In genomic region chr13:24268355-24269099, GRCm38 (mm10) we compare ENCODE assay signal across 9 mouse cellular contexts. TPM values are rescaled to one million over a fixed set of nuclear protein-coding genes. Genes with fewer than 3 reads are reported as not detected.
A peak's percentile ranks its signal among the peaks of the same experiment; 100 is the strongest.
DNase-seq lines count a peak whose midpoint lies in the region; ATAC-seq and TF ChIP-seq lines count a peak whose summit lies in the region.
"Had no signal": no experiment of that assay in that cellular context is flagged by ENCODE, and none has a peak within 500 bp of the region (broad histone marks: within the 10 kb centered on the region; RNA-seq: fewer than 3 reads in every experiment).

No protein-coding gene starts in this region.

- TF ChIP-seq POLR2A in kidney, adult 2 months (IDR thresholded peaks at IDR 0.05; ENCODE audit: low read depth, low read length): no peak

- TF ChIP-seq CTCF in kidney, adult 2 months (conservative IDR thresholded peaks at IDR 0.05; ENCODE audit: insufficient read depth, insufficient read length, low read depth, low read length): no peak

- DNase-seq in kidney, adult 2 months: no peak
- DNase-seq in neural tube, embryonic 10.5 days (ENCODE audit: extremely low spot score, low spot score): no peak
- DNase-seq in testis, postnatal 10 days (ENCODE audit: low spot score): peak; percentile 65
- no peak for DNase-seq in right cerebral cortex, postnatal 14 days
- DNase-seq: heart, adult 2 months; kidney, postnatal 10 days had no signal

- 70% methylated on average over 14 of the region's 14 CpGs for WGBS in kidney, adult 2 months
- WGBS in kidney, embryonic 15.5 days: 67% methylated on average over 14 of the region's 14 CpGs
- WGBS in neural tube, embryonic 15.5 days: 69% methylated on average over 14 of the region's 14 CpGs
- 51% methylated on average over 14 of the region's 14 CpGs for WGBS in embryonic facial prominence, embryonic 13.5 days

- peak overlapping the region; percentile 47; the same call in 1 of the 2 replicates for H3K27ac ChIP-seq in kidney, adult 2 months (ENCODE audit: insufficient read depth, low read depth, low read length)
- no peak overlapping the region for H3K27ac ChIP-seq in kidney, embryonic 15.5 days
- H3K27ac ChIP-seq in neural tube, embryonic 15.5 days (replicated peaks): peak overlapping the region; percentile 45; the same call in 1 of the 2 replicates
- H3K27ac ChIP-seq in embryonic facial prominence, embryonic 13.5 days: peak overlapping the region; percentile 82
- H3K27ac ChIP-seq: heart, adult 2 months had no signal

- no peaks in the 10 kb centered on the region; the same call in 1 of the 2 replicates for H3K36me3 ChIP-seq in kidney, adult 2 months (ENCODE audit: control insufficient read depth, insufficient read depth, low read length)
- no peaks in the 10 kb centered on the region for H3K36me3 ChIP-seq in kidney, embryonic 15.5 days
- no peaks in the 10 kb centered on the region for H3K36me3 ChIP-seq in neural tube, embryonic 15.5 days
- H3K36me3 ChIP-seq in embryonic facial prominence, embryonic 13.5 days: peaks cover 2% of the 10 kb centered on the region; the same call in 1 of the 2 replicates

- no peak for ATAC-seq in kidney, embryonic 15.5 days (replicated peaks; ENCODE audit: low FRiP score)
- no peak for ATAC-seq in neural tube, embryonic 15.5 days (ENCODE audit: low FRiP score)
- ATAC-seq in embryonic facial prominence, embryonic 13.5 days (ENCODE audit: insufficient number of reproducible peaks, insufficient read depth, low FRiP score, low TSS enrichment, low read depth): no peak

- no peaks in the 10 kb centered on the region for H3K27me3 ChIP-seq in kidney, adult 2 months (replicated peaks; ENCODE audit: control insufficient read depth, insufficient read depth, low read length)
- H3K27me3 ChIP-seq in kidney, embryonic 15.5 days: no peaks in the 10 kb centered on the region
- no peaks in the 10 kb centered on the region for H3K27me3 ChIP-seq in neural tube, embryonic 15.5 days (replicated peaks)
- H3K27me3 ChIP-seq in embryonic facial prominence, embryonic 13.5 days: no peaks in the 10 kb centered on the region

- H3K9me3 ChIP-seq in kidney, embryonic 15.5 days (replicated peaks): no peaks in the 10 kb centered on the region
- no peaks in the 10 kb centered on the region for H3K9me3 ChIP-seq in neural tube, embryonic 15.5 days (replicated peaks)
- H3K9me3 ChIP-seq in embryonic facial prominence, embryonic 13.5 days: no peaks in the 10 kb centered on the region

- no peak overlapping the region for H3K4me3 ChIP-seq in kidney, adult 2 months (ENCODE audit: insufficient read depth, low read depth, low read length)
- H3K4me3 ChIP-seq in kidney, embryonic 15.5 days (replicated peaks): no peak overlapping the region
- H3K4me3 ChIP-seq in neural tube, embryonic 15.5 days (replicated peaks): no peak overlapping the region
- H3K4me3 ChIP-seq in embryonic facial prominence, embryonic 13.5 days: no peak overlapping the region
- H3K4me3 ChIP-seq: heart, adult 2 months had no signal

- H3K4me1 ChIP-seq in kidney, adult 2 months (ENCODE audit: control insufficient read depth, insufficient read depth, low read length): peaks cover 9% of the 10 kb centered on the region; the same call in 1 of the 2 replicates
- H3K4me1 ChIP-seq in kidney, embryonic 15.5 days: peaks cover 11% of the 10 kb centered on the region; the same call in 1 of the 2 replicates
- no peaks in the 10 kb centered on the region for H3K4me1 ChIP-seq in neural tube, embryonic 15.5 days
- peaks cover 16% of the 10 kb centered on the region; the same call in 1 of the 2 replicates for H3K4me1 ChIP-seq in embryonic facial prominence, embryonic 13.5 days

- no peak overlapping the region for H3K9ac ChIP-seq in kidney, embryonic 15.5 days
- H3K9ac ChIP-seq in neural tube, embryonic 15.5 days (replicated peaks): no peak overlapping the region
- no peak overlapping the region for H3K9ac ChIP-seq in embryonic facial prominence, embryonic 13.5 days

- H3K4me2 ChIP-seq in kidney, embryonic 15.5 days: no peak overlapping the region
- H3K4me2 ChIP-seq in neural tube, embryonic 15.5 days: no peak overlapping the region
- H3K4me2 ChIP-seq in embryonic facial prominence, embryonic 13.5 days: 0 out of 2 replicates have a peak overlapping the region, but pooled peaks have one; percentile 3

RNA-seq across cellular contexts. Expression of gene Carmil1, which starts 12.1 kb away (rescaled TPM):
- 6.9 and 7.7 TPM in 2 replicates for polyA plus RNA-seq in kidney, adult 2 months (2012; rRNA removed)
- 51.6 and 52.5 TPM in 2 replicates for polyA plus RNA-seq in kidney, embryonic 15.5 days (2015; fragmentation: Nextera tagmentation; extraction: Ambion mirVana)
- 37.6 and 39.9 TPM in 2 replicates for polyA plus RNA-seq in neural tube, embryonic 15.5 days (2015; fragmentation: Nextera tagmentation; extraction: Ambion mirVana)
- 47.5 and 50.0 TPM in 2 replicates for polyA plus RNA-seq in embryonic facial prominence, embryonic 13.5 days (2015; fragmentation: Nextera tagmentation; extraction: Ambion mirVana)

RNA-seq across cellular contexts. Expression of gene Cmah, which starts 58.7 kb away (rescaled TPM):
- polyA plus RNA-seq in kidney, adult 2 months (2012; rRNA removed): 7.9 and 8.3 TPM in 2 replicates
- 0.86 and 1.1 TPM in 2 replicates for polyA plus RNA-seq in kidney, embryonic 15.5 days (2015; fragmentation: Nextera tagmentation; extraction: Ambion mirVana)
- polyA plus RNA-seq in neural tube, embryonic 15.5 days (2015; fragmentation: Nextera tagmentation; extraction: Ambion mirVana): 0.22 and 1.7 TPM in 2 replicates
- polyA plus RNA-seq in embryonic facial prominence, embryonic 13.5 days (2015; fragmentation: Nextera tagmentation; extraction: Ambion mirVana): 0.22 and 0.78 TPM in 2 replicates
